Mouse (Mus musculus): ENCODE measurements around the gene Cyp3a16.

DNA sequence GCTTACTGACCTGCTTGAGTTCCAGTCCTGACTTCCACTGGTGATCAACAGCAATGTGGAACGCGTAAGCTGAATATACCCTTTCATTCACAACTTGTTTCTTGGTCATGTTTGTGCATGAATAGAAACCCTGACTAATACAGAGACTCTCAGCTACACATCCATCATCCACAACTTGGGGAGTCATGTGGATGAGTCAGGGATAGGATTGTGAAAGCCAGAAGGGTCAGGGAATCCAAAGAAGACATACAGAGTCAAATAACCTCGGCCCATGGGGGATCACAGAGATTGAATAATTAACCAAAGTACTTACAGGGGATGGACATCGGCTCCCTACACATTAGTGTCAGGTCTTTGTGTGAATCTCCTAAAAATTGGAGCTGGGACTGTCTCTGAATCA, 7.2 kb downstream of the Cyp3a16 start:
- no peak for TF ChIP-seq CTCF (conservative IDR thresholded peaks at IDR 0.05; ENCODE audit: low read length)
- no peak for TF ChIP-seq NANOG (IDR thresholded peaks at IDR 0.05; ENCODE audit: borderline replicate concordance, low read length)
